7 mouse cellular contexts compared by ENCODE assay signal in the genomic region with DNA sequence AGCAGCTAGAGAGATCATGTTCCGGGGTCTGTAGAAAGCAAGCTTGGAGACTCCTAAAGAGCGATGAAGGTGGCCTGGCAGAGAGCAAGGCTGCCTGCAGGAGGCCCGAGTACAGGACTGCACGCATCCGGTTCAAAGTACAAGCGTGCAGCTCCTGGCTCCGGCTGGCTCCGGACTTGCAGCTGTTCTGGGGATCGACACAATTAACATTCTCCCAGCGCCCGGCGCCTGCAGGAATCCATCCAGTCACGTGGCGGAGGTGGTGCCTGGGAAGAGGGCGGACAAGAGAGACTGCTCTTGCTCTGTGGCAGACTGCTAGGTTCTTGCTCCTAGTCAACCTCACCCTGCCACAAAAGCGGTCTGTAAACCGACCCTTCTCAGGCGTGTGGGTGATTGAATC.
DNase-seq lines count a peak whose midpoint lies in the region; ATAC-seq lines count a peak whose summit lies in the region.

No protein-coding gene starts in this region.

- ATAC-seq in forebrain, embryonic 12.5 days (ENCODE audit: low FRiP score), result peak; percentile 93
- peak; percentile 90 for ATAC-seq in heart, embryonic 15.5 days (replicated peaks; ENCODE audit: insufficient number of reproducible peaks, insufficient read depth, low FRiP score, low read depth)

- H3K4me2 ChIP-seq in forebrain, embryonic 12.5 days, result peak overlapping the region; percentile 47
- H3K4me2 ChIP-seq in heart, embryonic 15.5 days, result peak overlapping the region; percentile 57

- peak overlapping the region; percentile 29; the same call in 1 of the 2 replicates for H3K9ac ChIP-seq in forebrain, embryonic 12.5 days
- H3K9ac ChIP-seq in heart, embryonic 15.5 days, result peak overlapping the region; percentile 44

- WGBS in forebrain, embryonic 12.5 days, result under 1% methylated on average over 18 of the region's 18 CpGs
- WGBS in heart, embryonic 15.5 days, result 7% methylated on average over 18 of the region's 18 CpGs

- peaks cover 27% of the 10 kb centered on the region for H3K4me1 ChIP-seq in forebrain, embryonic 12.5 days
- H3K4me1 ChIP-seq in heart, embryonic 15.5 days (replicated peaks), result peaks cover 27% of the 10 kb centered on the region

- peak overlapping the region; percentile 88 for H3K27ac ChIP-seq in forebrain, embryonic 12.5 days
- H3K27ac ChIP-seq in heart, embryonic 15.5 days, result peak overlapping the region; percentile 88

- H3K4me3 ChIP-seq in forebrain, embryonic 12.5 days (replicated peaks), result 0 out of 2 replicates have a peak overlapping the region, but pooled peaks have one; percentile 13
- H3K4me3 ChIP-seq in heart, embryonic 15.5 days, result peak overlapping the region; percentile 26

- H3K9me3 ChIP-seq in forebrain, embryonic 12.5 days, result no peaks in the 10 kb centered on the region
- H3K9me3 ChIP-seq in heart, embryonic 15.5 days (replicated peaks), result no peaks in the 10 kb centered on the region

- H3K36me3 ChIP-seq in forebrain, embryonic 12.5 days (replicated peaks), result no peaks in the 10 kb centered on the region
- H3K36me3 ChIP-seq in heart, embryonic 15.5 days, result no peaks in the 10 kb centered on the region

- DNase-seq in cerebellum, adult 11-12 months, result peak; percentile 80
- peak; percentile 93 for DNase-seq in kidney, postnatal 14 days
- peak; percentile 76 for DNase-seq in liver
- peak; percentile 91 for DNase-seq in neural tube, embryonic 10.5 days (ENCODE audit: extremely low spot score, low spot score)
- DNase-seq in testis, postnatal 14 days (ENCODE audit: low spot score), result peak; percentile 83

- peaks cover 7% of the 10 kb centered on the region; the same call in 1 of the 2 replicates for H3K27me3 ChIP-seq in forebrain, embryonic 12.5 days
- no peaks in the 10 kb centered on the region for H3K27me3 ChIP-seq in heart, embryonic 15.5 days

Comparison
In these comparisons a context has a peak if more than half of its experiments do, and no peak if none do; other contexts are left out.
1. Peak in every context shown above with its lines: DNase-seq, ATAC-seq, H3K4me3 ChIP-seq and H3K27ac ChIP-seq.